Mouse (Mus musculus): ENCODE results near the gene Zmiz1.

Zmiz1 gene

GRCm38 (mm10) chr14:25486742-25487469 is 27.9 kb downstream of the Zmiz1 start:
- in situ Hi-C loops (cut with MboI, MseI): loop anchor here in 1 of 2 experiments (5.0 to 10.0 kb wide), 3 partner anchors 40 to 1858 kb away; no protein-coding TSS in a partner anchor

DNA sequence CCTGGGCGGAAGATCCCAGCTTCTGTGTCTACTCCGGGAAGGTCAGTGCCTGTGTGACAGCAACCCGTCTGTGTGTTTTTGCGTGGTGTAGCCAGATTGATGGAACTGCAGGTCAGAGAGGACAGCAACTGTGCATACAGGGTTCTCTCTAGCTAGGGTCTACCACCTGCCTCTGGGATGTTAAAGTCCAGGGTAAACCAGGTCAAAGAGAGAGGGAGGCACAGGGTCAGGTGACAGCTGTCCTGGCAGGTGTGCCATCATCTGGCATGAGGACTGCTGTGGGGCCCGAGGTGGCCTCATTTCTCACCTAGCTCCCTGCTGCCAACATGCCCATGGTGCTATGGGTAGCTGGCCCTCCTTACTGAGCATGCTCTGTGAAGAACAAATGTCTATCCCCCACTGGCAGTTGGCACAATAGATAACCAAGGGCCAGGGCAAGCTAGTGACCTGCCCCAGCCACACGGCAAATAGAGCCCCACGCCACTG is 28.5 kb downstream of the Zmiz1 start:
- in situ Hi-C loops (cut with MboI, MseI): loop anchor here in 1 of 2 experiments (5.0 to 10.0 kb wide), 3 partner anchors 40 to 1857 kb away; no protein-coding TSS in a partner anchor

DNA sequence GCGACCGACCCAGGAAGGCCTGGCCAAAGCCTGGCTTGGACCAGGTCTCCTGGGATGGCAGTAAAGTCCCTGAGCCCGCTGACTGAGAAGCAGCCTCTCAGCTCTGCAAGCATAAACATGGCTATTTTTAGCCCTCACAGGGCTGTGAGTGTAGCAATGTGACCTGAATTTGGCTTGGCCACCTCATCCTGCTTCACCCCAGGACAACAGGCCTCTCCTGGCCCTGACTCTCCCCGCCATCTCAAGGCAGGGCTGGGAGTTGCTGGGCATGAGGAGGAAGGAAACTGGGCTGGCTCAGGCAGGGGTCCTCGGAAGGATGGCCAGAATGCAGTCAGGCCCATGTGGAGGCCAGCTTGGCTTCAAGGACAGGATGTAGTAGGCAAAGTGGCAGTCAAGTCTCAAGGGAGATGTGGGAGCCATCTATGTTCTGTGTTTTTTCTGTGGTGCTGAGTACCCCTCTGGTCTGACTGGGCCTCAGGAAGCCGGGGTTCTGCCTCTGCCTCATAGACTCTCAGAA is 29.2 kb downstream of the Zmiz1 start:
- in situ Hi-C loops (cut with MboI, MseI): loop anchor here in 1 of 2 experiments (5.0 to 10.0 kb wide), 3 partner anchors 39 to 1857 kb away; no protein-coding TSS in a partner anchor

DNA sequence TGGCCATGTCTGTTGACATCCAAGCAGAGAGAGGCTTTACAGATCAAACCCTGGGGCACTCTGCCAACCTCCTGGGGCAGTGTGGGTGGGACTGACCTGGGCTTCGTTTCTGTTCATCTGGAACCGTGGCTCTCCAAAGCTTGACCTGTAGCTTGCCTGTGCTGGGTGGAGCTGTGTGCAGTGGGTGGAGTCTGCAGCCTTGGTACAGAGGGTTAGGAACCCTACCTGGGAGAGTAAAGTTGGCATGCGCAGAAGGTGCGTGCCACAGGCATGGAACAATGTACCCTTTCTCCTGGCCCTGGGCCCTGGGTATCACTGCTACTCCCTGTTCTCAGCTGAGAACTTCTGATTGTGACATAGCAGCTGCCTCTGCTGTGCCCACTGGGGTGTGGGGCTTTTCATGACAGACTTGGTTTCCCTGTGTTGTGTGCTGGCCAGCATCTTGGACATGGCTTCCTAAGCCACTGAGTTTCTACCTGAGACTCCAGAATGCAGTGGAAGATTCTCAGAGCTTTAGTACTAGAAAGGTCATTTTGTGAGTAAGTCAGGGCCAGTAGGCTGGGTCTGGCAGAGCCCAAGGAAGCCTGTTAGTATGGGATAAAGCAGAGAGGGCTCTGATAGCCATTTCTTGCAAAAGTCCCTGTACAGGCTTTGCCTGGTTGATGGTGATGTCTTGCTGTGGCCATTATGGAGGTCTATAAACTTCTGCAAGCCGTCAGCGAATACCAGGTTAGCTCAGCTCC is 30.5 kb downstream of the Zmiz1 start:
- in situ Hi-C loops (cut with MboI, MseI): loop anchor here in 1 of 2 experiments (5.0 to 10.0 kb wide), 3 partner anchors 38 to 1855 kb away; no protein-coding TSS in a partner anchor

DNA sequence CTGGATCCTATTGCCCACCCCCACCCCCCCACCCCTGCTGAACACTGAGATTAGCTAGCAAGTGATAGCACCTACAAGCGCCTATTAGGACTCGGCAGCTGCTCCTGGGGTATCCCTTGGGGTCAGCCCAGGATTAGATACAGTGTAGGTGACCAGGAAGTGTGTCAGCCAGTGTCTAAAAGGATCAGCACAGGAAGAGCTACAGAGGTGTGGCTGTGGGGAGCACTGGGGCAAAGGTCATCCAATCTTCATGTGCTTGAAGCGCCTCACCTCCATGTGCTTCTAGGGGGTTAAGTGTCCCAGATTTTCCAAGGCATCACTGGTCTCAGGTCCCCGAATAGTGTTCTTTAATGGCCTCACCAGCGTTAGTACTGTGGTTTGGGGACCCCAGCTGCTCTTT is 33.0 kb downstream of the Zmiz1 start:
- in situ Hi-C loops (cut with MboI, MseI): no loop called here

DNA sequence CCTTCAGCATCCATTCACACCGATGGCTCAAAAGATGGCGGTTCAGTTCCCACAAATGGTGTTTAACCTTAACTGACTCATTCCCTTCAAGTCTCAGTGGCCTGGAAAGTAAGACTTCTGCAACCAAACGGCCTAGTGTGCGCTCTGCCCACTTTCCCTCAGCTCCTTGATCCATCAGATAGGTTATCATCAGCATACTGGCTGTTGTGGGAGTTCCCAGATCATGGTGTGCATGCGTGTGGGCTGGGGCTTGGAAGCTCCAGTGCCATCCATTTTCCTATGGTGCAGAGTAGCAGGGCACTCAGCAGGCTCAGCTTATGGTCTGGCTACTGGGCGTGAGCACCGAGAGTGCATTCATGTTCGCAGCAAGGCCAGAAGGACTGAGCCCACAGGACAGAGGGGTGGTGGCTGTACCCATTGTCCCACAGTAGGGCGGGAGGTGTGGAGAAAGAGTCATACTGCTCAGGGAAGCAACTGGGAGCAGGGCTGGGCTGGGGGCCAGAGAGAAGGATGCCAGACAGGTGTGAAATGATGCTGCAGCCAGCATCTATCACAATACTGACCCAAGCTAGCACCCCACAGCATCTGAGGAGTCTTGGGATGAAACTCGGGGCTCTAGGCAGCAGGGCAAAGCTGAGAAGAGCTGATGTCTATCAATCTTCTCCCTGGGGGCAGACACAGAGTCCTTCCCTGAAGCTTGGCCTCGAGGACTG is 33.7 kb downstream of the Zmiz1 start:
- in situ Hi-C loops (cut with MboI, MseI): no loop called here

GRCm38 (mm10) chr14:25493301-25494241 is 34.6 kb downstream of the Zmiz1 start:
- in situ Hi-C loops (cut with MboI, MseI): no loop called here

GRCm38 (mm10) chr14:25494778-25495177 is 35.8 kb downstream of the Zmiz1 start:
- in situ Hi-C loops (cut with MboI, MseI): no loop called here

GRCm38 (mm10) chr14:25496116-25496515 is 37.1 kb downstream of the Zmiz1 start:
- in situ Hi-C loops (cut with MboI, MseI): no loop called here

- in situ Hi-C loops (cut with MboI, MseI): no loop called here
These were observed 38.0 kb downstream of the Zmiz1 start for GRCm38 (mm10) chr14:25496989-25497388.

DNA sequence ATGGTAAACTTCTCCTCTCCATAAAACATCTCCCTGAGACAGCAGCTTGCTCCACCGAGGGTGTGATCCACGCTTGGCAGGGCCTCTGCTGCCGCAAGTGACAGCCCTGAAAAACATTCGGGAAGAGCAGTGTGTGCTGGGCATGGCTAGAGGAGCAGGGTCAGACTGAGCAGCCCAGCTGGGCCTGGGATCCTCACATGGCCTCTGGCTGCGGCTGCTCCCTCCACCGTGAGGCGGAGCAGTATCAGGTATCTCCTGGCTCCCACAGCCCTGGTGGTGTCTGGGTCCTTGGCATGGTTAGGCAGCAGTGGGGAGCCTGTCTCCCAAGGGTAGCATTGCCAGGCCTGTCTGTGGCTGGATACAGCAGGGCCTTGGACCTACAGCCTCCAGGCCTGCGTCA is 38.6 kb downstream of the Zmiz1 start:
- in situ Hi-C loops (cut with MboI, MseI): no loop called here

DNA sequence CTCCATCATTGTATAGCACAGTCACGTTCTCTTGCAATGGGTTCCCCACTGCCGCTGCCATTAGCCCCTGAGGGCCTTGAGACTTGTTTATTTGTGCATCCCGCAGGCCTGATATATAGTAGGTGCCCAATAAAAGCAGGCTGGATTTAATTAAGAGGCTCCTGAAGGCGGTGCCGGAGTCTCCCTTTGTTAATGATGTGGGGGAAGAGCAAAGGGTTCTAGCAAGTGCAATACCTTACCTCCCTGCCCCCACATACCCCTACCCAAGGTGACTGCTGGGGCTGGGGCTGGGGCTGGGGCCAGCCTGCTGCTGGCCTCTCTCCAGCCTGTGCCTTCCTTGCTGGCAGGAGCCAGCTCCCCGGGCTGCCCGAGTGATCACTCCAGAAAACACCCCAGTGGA is 39.4 kb downstream of the Zmiz1 start:
- in situ Hi-C loops (cut with MboI, MseI): no loop called here

- in situ Hi-C loops (cut with MboI, MseI): no loop called here
These were observed 40.5 kb downstream of the Zmiz1 start for GRCm38 (mm10) chr14:25499526-25499925.

GRCm38 (mm10) chr14:25500511-25501120 is 41.6 kb downstream of the Zmiz1 start:
- in situ Hi-C loops (cut with MboI, MseI): loop anchor here in 1 of 2 experiments (10.0 kb wide), 2 partner anchors 364 to 1006 kb away; no protein-coding TSS in a partner anchor

- in situ Hi-C loops (cut with MboI, MseI): loop anchor here in 1 of 2 experiments (10.0 kb wide), 2 partner anchors 363 to 1007 kb away; no protein-coding TSS in a partner anchor
These were observed 42.5 kb downstream of the Zmiz1 start for GRCm38 (mm10) chr14:25501481-25501880.

GRCm38 (mm10) chr14:25502355-25502754 is 43.4 kb downstream of the Zmiz1 start:
- in situ Hi-C loops (cut with MboI, MseI): loop anchor here in 1 of 2 experiments (10.0 kb wide), 2 partner anchors 362 to 1008 kb away; no protein-coding TSS in a partner anchor

DNA sequence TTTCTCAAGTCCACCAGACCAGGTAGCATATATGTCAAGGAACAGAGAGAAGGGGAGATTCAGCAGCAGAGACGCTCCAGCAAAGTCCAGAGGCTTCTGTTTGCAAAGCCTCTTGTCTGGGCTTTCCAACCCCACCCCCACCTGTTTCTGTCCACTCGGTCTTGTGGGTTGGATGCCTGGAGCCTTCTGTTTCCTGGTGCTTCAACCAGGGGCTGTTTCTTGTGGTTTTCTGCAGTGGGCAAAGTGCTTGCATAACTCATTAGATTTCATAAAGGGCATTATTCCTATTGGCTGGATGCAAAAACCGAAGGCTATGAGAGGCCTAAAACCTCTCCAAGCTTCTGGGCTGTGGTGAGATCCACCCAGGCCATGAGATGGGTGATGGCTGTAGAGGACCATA is 45.3 kb downstream of the Zmiz1 start:
- in situ Hi-C loops (cut with MboI, MseI): loop anchor here in 1 of 2 experiments (10.0 kb wide), 2 partner anchors 361 to 1009 kb away; no protein-coding TSS in a partner anchor

GRCm38 (mm10) chr14:25505201-25505671 is 46.3 kb downstream of the Zmiz1 start:
- in situ Hi-C loops (cut with MboI, MseI): loop anchor here in 1 of 2 experiments (10.0 kb wide), 2 partner anchors 360 to 1010 kb away; no protein-coding TSS in a partner anchor

DNA sequence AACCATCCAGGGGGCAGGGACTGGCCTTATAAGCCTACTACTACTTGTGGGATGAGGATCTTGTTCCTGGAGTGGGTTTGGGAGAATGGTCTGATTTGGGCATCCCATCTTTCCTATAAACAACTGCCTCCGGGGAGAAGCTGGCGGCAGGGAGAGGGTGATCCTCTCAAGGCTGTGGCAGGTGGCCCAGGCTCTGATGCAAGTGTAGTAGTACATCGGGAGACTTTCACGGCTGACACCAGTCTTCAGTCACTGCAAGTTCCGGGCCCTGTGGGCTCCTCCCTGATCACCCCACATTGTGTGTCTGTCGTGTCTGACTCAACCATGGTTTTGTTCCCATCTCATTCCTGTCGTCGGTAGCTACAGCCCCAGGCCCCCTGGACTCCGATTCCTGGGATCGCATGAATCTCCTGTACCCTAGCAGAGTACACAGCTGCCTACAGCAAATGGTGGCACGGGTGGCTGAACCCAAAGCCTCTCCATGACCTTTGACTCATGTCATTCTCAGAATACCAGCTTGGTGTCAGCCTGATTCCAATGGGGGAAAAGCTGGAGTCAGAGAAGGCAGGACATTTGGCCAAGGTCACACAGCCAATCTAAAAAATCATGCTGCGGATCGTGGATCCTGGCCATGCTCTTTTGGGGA is 49.2 kb downstream of the Zmiz1 start:
- in situ Hi-C loops (cut with MboI, MseI): loop anchor here in 1 of 2 experiments (10.0 kb wide), 2 partner anchors 357 to 1013 kb away; no protein-coding TSS in a partner anchor
